Mouse (Mus musculus) embryo, embryonic 10.5 days (tissue): ENCODE measurements at regions not wholly inside any gene's neighbourhood (a gene's known extent, or its start where the extent isn't known, plus 50 kb on each side); places are given as distances from the start of the nearest gene placed in this dataset.
A peak's percentile ranks its signal among the peaks of the same experiment; 100 is the strongest.

Experiments
- DNase-seq: peaks from one replicate; pipeline ENCODE4 v3.0.0-alpha.2; 2015; ENCODE audit warnings: low spot score

DNA sequence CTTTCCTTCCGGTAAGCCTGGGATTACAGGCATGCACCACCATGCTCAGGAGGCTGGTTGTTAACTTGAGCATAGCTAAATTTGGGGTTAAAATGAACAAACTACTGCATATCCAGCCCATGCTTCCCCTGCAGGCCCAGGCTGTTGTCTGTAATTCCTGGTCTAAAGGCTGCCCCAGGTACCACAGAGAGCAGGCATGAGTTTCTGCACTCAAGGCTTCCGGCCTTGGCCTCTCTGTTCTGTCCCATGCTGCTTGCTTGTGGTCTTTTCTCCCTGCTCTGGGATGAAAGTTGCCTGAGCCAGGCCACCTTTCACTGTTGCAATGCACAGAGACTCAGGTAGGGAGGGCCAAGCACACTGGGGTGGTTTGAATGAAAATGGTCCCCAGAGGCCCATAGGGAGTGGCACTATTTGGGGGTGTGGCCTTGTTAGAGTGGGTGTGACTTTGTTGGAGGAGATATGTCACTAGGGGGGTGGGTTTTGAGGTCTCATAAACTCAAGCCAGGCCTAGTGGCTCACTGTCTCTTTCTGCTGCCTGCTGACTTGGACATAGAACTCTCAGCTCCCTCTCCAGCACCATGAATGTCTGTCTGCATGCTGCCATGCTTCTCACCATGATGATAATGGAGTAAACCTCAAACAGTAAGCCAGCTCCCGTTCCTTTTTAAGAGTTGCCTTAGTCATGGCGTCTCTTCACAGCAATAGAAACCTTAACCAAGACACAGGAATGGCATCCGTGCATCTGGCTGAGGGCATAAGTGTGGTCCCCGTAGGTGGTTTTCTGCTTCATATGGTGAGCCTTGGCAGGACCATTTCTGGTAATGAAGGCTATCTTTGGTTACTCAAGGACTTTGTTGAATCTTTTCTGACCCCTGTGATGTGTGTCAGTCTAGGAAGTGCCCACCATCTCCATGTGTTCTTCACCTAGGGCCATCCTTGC is 86.7 kb upstream of the Zfp366 start:
- no peak for DNase-seq

DNA sequence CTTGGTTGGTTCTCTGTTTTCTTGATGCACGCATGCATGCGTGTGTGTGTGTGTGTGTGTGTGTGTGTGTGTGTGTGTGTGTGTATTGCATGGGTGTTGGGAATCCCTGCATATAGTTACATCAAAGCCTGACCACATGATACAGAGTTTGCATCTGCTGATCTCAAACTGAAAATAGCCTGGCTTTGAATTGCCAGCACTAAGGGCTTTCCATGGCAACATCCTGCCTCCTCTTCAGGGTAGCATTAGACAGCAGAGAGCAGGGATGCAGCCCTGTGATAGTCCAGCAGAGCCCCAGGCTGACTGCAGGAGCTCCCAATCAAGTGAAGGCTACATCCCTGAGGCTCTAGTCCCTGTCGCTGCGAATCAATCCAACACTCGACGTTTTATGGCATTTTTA is 87.8 kb upstream of the Zfp366 start:
- DNase-seq: no peak

DNA sequence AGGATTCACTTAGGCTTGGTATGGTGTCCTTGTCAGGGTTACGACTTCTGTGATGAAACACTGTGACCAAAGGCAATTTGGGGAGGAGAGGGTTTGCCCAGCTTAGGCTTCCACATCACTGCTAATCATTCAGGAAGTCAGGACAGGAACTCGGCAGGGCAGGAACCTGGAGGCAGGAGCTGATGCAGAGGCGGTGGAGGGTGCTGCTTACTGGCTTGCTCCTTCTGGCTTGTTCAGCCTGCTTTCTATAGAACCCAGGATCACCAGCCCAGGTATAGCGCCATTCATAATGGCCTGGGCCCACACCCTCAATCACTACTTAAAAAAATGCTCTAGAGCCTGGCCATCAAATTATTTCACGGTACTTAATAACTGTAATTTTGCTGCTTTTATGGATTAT is 89.6 kb upstream of the Zfp366 start:
- no peak for DNase-seq

DNA sequence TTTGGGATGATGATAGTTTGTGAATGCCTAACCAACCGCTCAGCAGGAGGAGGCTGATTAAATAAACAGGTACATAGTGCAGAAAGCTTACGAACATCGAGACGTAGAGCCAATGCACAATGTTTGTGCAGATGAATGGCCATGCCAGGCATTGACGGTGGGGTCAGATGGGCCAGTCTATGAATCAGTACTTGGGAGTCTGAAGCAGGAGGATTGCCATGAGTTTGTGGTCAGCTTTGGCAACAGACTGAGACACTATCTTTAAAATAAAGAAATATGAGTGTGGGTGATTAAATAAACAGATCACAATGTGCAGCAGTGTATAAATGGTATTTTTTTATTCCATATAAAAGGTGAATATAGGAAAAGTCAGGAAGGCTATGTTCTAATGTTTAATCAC is 90.4 kb upstream of the Zfp366 start:
- no peak for DNase-seq

DNA sequence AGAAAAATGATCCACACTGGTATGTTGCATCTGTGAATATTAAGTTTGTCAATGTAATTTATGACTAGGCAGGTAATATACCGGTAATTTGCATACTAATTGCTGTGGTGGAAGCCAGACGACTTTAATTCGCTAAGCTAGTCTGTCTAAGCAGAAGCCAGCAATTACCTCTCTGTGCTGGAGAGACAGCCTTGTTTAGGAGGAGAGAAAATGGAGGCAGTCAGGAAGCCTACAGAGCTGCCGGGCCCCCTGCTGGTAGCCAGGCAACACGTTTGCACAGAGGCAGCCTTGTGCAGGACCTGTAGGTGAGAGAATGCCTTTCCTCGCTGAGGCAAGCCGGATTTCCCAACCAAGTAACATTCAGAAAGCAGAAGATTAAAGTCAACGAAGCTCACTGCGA is 91.4 kb upstream of the Zfp366 start:
- peak; percentile 86 for DNase-seq

DNA sequence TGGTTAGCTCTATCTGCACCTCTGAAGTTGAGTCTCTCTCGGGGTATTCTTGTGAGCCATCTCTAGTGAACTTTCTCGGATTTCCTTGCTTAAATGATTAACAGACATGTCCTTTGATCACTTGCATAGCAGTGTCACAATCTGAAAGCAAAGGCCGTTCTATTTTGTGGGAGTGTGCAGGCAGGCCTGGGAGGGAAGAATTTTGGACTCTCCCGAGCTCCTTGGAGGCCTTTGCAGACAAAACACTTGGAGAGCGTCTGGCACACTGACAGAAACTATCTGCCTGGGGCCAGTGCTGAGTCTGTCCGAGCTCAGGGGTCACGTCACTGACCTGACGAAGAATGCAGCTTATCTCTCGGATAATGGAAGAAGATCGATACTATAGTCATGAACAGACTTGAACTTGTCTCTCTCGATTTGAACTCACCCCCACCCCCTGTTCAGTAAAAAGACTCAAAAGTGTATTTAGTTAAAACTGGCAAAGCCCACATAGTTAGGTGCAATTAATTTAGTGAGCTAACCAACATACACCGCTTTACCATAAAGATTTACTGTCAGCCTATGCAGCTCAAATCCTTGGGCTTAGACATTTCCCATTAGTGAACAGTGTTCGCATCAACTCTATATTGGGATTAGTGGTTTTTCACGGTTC is 92.2 kb upstream of the Zfp366 start:
- peak; percentile 59 for DNase-seq

DNA sequence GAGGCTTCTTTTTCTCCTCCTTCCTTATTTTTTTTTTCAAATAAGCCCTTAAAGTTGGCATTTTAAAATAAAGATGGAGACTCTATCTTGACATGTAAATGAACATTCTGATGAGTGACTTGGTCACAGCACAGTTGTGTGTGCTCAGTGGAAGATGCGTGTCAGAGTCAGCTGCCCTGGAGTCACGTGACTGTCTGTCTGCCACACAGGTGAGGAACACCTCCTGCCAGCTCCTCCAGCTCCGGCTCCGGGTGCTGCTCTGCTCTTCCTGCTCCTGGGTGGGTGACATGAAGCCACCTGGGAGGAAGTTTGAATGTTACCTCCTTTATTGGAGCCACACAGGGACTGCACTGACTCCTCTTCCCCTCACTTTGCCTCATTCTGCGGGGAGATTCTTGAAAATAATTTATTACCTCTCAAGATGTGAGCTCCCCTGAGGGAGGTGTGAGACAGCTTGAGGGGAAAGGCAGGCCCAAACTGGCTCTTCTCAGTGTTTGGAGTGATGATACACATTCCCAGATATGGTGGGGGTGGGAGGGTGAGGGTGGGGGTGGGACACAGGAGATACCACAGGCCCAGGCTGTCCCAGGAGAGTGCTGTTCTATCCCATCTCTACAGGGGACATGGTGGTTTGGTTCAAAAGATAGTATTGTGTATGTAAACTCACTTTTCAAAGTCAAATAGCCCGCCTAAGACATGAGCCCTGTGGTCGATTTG is 92.9 kb upstream of the Zfp366 start:
- DNase-seq: peak; percentile 10

DNA sequence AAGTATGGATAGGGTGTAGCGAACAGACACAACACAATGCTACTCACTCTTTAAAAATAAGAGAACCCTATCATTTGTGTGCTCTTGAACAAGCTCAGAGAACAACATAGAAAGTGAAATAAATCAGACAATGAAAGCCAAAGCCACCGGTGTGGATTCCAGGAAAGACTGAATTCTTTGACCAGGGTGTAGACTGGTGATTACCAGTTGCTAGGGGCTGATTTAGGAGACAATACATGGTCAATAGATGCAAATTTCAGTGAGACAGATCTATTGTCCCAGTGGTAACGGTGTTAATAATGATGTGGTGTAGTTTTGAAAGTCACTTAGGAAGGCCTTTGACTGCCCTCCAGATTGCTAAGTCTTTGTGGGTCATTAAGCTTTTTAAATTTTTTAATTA is 94.3 kb upstream of the Zfp366 start:
- DNase-seq: no peak

DNA sequence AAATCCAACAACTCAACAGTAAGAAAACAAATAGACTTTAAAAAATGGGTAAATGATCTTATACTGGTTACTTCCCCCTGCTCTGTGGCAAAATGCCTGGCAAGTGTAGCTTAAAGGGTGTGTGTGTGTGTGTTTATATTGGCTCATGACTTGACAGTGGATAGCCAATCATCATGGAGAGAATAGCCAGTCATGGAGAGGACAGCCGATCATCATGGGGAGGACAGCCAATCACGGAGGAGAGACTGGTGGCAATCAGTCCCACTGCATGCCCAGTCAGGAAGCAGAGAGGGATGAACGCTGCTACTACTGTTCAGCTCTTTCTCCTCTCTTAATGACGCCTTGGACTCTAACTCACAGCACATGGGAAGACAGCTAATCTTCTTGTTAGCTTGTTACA is 96.3 kb upstream of the Zfp366 start:
- DNase-seq: no peak

DNA sequence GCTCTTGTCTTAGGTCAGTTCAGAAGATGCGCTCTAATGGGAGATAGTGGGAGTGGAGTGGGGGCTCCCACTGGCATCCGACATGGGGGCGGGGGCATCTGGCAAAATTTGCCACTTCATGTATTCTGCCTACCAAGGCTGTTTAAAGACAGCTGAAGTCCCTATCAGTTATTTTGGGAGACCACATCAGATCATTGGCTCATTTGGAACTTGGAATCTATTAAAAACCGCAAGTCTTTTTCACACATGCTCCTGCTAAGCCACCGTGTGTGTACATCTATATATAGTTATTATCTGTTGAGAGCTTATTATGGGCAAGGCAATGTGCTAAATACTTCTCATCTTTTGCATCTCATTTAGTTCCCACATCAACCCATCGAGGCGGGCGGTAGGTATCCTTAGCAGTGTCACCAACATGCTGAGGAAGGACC is 95.0 kb upstream of the 1700024P04Rik start:
- DNase-seq: no peak

DNA sequence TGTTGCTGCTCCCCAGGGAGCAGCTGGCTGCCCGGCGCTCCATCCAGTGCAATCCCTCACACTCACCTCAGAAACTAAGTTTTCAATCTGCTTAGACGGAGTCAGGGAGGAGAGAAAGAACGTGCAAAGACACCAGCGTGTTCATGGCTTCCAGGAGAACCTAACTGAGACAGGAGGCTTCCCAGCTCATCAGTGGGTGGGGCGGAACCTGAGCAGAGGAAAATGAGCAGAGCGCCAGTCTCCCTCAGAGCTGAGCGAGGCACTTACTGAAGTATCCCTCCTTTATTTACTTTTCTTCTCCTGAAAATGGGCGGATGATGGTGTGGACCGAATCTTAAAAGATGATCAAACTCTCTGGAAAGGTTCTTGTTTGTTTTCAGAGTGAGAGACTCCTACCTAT is 94.3 kb upstream of the 1700024P04Rik start:
- no peak for DNase-seq

DNA sequence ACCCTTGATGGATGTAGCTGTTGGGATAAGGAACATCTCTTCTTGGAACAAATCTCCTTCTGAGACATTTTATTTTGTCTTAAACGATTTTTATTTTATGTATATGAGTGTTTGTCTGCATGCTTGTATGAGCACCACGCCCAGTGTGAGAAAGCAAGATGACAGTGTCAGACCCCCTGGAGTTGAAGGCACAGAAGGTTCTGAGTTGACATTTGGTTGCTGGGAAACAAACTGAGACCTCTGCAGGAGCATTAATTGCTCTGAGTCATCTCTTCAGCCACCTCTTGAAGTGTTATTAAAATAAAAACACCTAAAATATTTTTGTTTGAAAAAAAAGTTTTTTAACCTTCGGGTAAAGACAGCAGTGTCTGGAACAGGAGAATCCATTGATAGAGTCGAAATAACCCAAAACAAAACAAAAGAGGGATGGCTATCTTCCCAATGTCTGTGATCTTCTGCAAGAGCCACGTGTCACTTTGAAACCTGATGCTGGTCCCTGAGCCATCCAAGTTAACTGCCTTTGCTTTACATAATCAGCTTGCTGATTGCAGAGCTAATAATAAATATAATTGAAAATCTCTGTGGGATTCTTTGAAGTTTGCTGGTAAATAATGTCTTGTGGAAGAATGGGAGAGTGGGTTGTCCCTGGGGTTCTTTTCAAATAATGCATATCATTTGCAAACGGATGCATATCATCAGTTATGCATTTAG is 92.8 kb upstream of the 1700024P04Rik start:
- no peak for DNase-seq

DNA sequence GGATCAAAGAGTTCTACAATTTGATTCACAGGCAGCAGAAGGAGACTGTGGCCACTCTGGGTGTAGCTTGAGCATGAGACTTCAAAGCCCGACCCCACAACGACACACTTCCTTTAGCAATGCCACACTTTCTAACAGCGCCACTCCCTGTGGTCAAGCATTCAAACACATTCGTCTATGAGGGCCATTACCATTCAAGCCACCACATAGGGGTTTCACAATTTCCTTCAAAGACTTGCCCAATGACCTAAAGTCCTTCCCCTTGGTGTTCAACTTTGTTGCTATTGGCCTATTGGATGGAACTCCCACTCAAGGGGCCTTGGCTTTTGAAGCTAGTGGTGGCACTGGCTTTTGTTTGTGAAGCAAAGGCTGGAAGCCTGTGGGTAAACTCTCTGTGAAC is 91.1 kb upstream of the 1700024P04Rik start:
- no peak for DNase-seq

DNA sequence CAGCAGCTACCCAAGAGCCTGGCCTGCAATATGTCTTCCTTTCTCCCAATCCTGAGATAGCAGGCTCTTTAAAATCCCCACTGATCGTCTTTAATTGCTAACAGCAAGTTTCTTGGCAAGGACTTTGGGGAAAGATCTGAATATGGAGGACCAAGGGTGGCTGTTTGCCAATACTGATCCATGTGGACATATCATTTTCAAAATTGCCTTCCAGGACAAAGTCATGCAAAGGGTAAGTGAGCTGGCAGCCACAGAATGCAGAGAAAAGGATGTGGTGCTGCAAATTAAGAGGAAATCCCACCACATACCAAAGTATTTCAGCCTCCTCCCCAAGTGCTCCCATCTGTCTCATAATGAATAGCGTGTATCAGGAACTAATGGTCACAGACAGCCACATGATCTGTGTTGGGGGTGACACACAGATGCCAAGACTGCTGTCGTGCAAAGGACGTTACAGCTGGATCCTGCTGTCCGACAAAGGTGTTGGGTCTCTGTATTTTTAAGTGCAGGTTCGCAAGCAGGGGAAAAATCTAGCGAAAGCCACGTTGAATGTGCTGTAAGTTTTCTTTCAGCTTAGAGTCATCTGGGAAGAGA is 87.6 kb upstream of the 1700024P04Rik start:
- no peak for DNase-seq

DNA sequence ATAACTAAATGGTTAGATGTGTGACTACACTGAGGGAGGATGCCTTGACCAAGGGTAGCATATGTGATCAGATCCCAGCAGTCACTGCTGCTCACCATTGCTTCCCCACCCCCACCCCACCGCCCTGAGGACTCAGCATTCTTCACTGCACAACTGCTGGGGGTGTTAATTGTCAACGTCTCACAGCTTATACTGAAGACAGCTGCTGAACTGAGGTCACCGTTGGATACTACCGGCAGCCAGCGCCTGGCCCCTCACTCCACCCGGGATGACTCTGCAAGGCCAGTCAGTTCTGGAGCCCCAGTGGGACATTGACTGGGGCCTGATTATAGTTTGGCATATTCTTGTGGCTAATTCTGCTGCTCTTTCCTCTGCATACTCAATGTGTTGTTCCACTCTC is 87.0 kb upstream of the 1700024P04Rik start:
- peak; percentile 22 for DNase-seq

DNA sequence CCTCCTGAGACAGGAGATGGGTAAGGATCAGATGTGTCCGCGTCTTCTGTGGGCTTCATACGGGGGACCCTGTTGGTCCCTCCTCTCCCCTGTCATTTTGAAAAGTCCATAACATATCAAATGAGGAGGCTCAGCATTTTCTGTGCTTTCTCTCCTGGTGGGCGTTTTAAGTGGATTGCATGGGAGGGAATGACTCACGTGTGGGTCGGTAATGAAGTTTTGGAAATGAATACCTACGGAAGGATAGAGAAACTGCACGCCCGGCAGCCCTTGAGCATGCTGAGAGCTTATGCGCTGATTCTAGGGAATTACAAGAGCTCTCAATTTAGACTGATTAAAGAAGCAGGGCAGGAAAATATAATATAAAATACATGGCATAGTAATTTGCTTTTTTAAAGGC is 85.4 kb upstream of the 1700024P04Rik start:
- no peak for DNase-seq

DNA sequence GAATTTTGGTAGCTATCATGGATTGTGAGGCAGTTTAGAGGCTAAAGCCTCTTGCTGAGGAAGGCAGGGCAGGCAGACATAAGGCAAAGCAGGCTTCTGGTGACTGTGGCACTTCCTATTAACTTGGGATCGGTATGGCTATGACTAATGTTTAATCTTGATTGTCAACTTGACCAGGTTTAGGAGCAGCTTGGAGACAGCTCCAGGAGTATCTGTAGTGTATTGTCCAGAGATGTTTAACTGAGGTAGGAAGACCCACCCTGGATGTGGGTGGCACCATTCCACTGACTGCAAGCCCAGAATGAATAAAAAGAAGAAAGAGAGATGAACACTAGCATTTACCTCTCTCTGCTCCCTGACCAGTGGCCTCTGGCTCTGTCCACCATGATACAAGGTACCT is 83.1 kb upstream of the 1700024P04Rik start:
- no peak for DNase-seq

DNA sequence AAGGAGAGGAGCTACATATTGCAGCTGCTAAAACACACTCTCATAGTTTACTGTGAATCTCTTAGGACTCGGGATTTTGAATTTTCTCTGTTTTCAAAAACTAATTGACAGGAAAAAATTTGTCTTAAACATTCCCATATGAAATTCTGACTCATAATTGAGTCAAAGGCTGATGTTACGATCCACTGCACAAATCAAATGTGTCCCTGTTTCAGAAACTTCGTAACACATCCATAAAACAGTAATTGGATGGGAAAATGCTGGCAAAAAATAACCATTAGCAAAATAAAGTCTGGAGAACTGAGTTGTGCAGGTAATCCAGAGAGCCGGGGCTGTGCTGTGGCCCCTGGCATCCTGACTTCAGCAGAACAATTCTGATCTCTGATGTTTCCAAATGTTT is 79.1 kb upstream of the 1700024P04Rik start:
- DNase-seq: no peak

DNA sequence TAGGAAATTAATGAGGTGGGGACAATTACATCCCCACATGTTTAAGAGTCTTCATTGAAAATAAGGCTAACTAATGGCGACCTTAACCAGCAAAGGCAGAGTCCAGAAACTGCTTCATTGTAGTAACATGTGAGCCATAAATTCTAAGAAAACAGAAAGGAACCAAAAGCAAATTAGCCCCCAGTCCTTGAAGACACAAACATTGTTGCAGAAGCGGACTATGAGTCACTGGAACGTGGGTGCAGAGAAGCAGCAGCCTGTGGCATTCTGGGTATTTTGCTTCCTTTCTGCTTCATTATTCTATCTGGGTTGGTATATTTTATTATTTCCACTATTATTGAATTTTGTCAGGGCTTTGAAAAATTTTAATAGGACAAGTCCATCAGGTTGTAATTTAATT is 78.6 kb upstream of the 1700024P04Rik start:
- DNase-seq: no peak

DNA sequence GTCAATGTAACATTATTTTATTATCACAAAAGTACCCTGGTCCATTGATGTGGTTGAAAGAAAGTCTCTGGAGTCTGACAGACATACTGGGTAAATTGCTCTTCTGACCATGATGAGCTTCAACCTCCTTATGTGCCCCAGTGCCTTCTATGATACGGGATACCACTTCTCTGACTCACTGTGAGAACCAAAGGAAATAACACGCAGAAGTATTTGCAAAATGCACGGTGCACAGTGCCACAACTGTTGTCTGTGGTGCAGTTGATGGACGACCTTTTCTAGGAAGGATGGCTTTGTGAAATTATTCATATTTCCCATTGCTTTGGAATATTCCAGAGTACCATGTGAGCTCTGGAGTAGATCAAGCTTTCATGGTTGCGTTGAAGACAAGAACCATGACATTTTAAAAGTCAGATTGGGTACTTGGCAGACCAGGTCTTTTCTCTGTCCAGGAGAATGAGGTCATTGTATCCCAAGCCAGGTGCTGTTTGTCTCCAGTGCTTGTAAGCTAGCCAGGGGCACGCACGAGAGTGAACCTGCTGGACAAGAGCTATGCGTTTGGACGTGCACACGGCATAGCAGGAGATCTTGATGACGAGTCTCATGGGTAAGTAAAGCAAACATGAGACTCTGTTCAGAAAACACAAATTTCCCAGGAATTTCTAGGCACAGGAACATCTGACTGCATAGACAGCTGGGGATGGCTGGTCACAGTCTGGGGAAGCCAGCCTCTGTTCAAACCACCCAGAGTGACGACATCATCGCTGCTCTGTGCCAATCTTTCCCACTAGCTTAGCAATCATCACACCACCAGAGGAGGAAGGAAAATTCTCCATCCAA is 74.0 kb upstream of the 1700024P04Rik start:
- DNase-seq: no peak

DNA sequence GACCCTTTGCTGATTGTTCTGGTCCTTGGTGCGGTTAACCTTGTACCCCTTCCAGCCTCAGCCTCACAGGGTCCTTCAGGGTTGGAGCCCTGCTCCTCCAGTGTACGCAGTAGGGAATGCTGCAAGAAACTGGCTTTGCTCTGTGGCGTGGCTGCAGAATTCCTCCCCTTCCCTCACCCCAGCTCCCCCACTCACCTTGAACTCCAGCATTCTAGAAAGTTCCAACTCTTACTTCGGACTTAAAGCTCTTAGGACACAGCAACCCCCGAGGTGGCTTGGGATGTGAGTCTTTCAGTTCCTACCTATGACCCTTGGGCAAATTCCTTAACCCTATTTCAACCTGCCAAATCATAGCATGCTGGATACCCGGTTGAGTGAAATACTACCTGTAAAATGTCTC is 73.3 kb upstream of the 1700024P04Rik start:
- no peak for DNase-seq
